Mouse (Mus musculus): ENCODE measurements at regions not wholly inside any gene's neighbourhood (a gene's known extent, or its start where the extent isn't known, plus 50 kb on each side); places are given as distances from the start of the nearest gene placed in this dataset.

DNA sequence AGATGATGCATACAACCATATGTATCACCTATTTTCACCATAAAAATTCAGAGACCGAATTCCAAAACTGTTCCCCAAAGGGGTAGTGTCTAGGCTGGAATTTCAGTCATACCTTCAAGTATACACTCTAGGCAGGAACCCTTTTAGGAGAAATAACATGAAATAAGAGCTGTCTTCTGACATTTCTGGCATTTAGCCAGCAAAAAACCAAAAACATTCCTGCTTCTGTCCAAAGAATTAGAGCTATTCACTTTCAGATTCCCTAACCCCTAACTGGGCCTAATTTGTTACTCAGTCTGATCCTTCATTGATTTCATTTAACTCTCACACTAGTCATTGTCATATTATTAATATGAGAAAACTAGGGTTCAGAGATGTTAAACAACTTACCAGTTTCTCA lies 49.8 kb upstream of the Wdr75 start:
- DNase-seq (ENCODE audit: low spot score in 2 of 2): no peak
